Mouse (Mus musculus) lung, postnatal 0 days (tissue): ENCODE data around the gene Med14. TPM values are rescaled to one million over a fixed set of nuclear protein-coding genes. Genes with fewer than 3 reads are reported as not detected.
A peak's percentile ranks its signal among the peaks of the same experiment; 100 is the strongest.

Experiments
- ATAC-seq: fragments of 200-750 bp; cut with Nextera tagmentation; 2 replicates; pipeline ENCODE4 v1.8.0; 2017; ENCODE audit warnings: moderate library complexity
- DNase-seq: peaks from one replicate; pipeline ENCODE4 v3.0.0-alpha.2; 2016; ENCODE audit warnings: low spot score
- H3K27ac ChIP-seq: fragments of 300-500 bp; sonication (generic); 2 replicates; pipeline ENCODE4 v1.5.1; 2014; ENCODE audit warnings: antibody characterized with exemption, mild to moderate bottlenecking, low read length, mixed read lengths
- H3K27me3 ChIP-seq: fragments of 300-500 bp; sonication (generic); replicated peaks from 2 replicates; pipeline ENCODE4 v1.6.1; 2014; ENCODE audit warnings: low read length, mixed read lengths; ENCODE audit not compliant: insufficient read depth
- H3K36me3 ChIP-seq: fragments of 300-500 bp; sonication (generic); 2 replicates; pipeline ENCODE4 v1.6.1; 2014; ENCODE audit warnings: low read length, mixed read lengths; ENCODE audit not compliant: insufficient read depth
- H3K4me1 ChIP-seq: fragments of 300-500 bp; sonication (generic); 2 replicates; pipeline ENCODE4 v1.6.1; 2014; ENCODE audit warnings: antibody characterized with exemption, low read depth, low read length, mixed read lengths; ENCODE audit not compliant: insufficient read depth
- H3K4me2 ChIP-seq: fragments of 300-500 bp; sonication (generic); replicated peaks from 2 replicates; pipeline ENCODE4 v1.6.1; 2014; ENCODE audit warnings: low read depth, mild to moderate bottlenecking, low read length, moderate library complexity, mixed read lengths
- H3K4me3 ChIP-seq: fragments of 300-500 bp; sonication (generic); 2 replicates; pipeline ENCODE4 v1.5.1; 2014; ENCODE audit warnings: low read depth, low read length
- H3K9ac ChIP-seq: fragments of 300-500 bp; sonication (generic); replicated peaks from 2 replicates; pipeline ENCODE4 v1.6.1; 2014; ENCODE audit warnings: low read depth, mild to moderate bottlenecking
- H3K9me3 ChIP-seq: fragments of 300-500 bp; sonication (generic); 2 replicates; pipeline ENCODE4 v1.6.1; 2016; ENCODE audit warnings: low read length, mixed read lengths
- CTCF ChIP-seq: IDR thresholded peaks from 2 replicates; pipeline ENCODE4 v1.5.1; 2016; ENCODE audit warnings: antibody characterized with exemption, mild to moderate bottlenecking
- EP300 ChIP-seq: IDR thresholded peaks from 2 replicates; pipeline ENCODE4 v1.6.1; 2016; ENCODE audit warnings: antibody characterized with exemption, mild to moderate bottlenecking, control low read depth
- WGBS: fragments of 180-500 bp; shearing (Covaris S2); extraction: QIAGEN DNeasy Blood & Tissue Kit; methylation state at CpG from one replicate; pipeline ENCODE4 v1.1.7; 2014; 5-methylcytosine and 5-hydroxymethylcytosine counted together
- polyA plus RNA-seq: library from polyadenylated mRNA; unstranded; fragments of >200 nt; fragmentation: Nextera tagmentation; extraction: Ambion mirVana; gene quantifications from 2 replicates; pipeline ENCODE4 v1.2.1, GENCODE M21; 2015

Med14 gene
- 5.3 TPM in 2 replicates for polyA plus RNA-seq

DNA sequence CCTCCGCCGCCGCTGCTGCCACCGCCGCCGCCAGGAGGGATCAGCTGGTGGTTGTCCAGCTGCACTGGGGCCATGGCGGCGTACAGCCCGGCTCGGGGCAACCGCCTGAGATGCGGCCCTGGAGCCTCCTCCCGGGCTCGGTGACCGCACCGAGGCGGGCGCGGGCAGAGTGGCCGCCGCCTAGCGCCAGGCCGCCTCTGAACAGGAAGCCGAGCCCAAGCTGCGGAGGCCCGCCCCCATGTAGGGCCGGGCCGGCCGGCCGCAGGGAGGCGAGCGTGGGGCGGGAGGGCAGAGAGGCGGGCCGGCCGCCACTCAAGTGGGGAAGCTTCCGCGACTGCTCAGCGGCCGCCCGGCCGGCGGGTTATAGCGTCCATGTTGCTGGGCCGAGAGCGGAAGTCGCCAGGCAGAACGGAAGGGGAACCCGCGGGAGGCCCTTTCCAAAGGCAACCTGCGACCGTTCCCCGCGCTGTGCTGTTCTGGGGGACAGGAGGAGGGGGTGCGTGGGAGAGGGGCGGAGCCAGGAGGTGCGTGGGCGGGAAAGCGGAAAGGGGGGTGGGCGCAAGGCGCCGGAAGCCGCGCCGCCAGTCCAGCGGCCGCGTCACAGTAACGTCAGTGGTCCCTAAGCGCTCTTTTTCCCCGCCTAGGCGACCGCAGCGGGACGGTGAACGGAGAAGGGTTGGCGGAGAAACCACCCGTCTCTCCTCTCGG is at the start of gene Med14:
Gene Med14, minus strand, starts transcription at position 448 of the 708 bp plus-strand sequence.
- no peaks in the 10 kb centered on the region for H3K27me3 ChIP-seq
- peak within 1 kb of the TSS; percentile 52 for H3K9ac ChIP-seq
- peak within 1 kb of the TSS; percentile 56 for H3K4me3 ChIP-seq
- no peaks in the 10 kb centered on the region for H3K4me1 ChIP-seq
- WGBS = 5% methylated on average over 37 of the region's 79 CpGs
- DNase-seq = peak; percentile 92
- peak within 1 kb of the TSS; percentile 52 for H3K4me2 ChIP-seq
- no peaks in the 10 kb centered on the region for H3K9me3 ChIP-seq
- peak; percentile 97 for ATAC-seq
- peak within 1 kb of the TSS; percentile 95 for H3K27ac ChIP-seq
- TF ChIP-seq CTCF = peak; percentile 58
- TF ChIP-seq EP300 = no peak
- H3K36me3 ChIP-seq = no peaks in the 10 kb centered on the region

DNA sequence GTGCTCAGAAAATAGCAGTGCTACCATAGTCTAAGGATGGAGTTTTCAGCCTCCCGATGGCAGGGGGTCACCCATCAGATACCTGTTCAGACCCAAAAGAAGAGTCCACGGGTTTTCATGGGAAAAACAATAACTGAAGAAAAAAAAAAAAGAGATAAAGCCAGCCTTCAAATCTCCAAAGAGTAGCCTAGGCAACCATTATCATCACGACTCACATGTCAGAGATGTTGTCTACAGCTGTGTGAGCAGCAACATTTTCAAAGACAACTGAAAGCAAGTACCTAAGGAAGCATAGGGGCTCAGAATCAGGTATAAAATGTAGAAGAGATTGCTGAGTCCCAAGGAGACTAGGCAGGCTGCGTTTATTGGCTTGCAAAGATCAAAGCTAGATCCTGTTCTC is 38.7 kb upstream of the Med14 start:
- Histone ChIP-seq H3K36me3 (no peaks in the 10 kb centered on the region), H3K4me3 (no peak overlapping the region), H3K27me3 (no peaks in the 10 kb centered on the region), H3K9ac (no peak overlapping the region), H3K27ac (no peak overlapping the region), H3K9me3 (no peaks in the 10 kb centered on the region), H3K4me1 (no peaks in the 10 kb centered on the region), H3K4me2 (no peak overlapping the region)
- no peak for DNase-seq
- TF ChIP-seq CTCF = no peak
- no peak for TF ChIP-seq EP300
- WGBS = 68% methylated on average over 4 of the region's 4 CpGs
- ATAC-seq = no peak

DNA sequence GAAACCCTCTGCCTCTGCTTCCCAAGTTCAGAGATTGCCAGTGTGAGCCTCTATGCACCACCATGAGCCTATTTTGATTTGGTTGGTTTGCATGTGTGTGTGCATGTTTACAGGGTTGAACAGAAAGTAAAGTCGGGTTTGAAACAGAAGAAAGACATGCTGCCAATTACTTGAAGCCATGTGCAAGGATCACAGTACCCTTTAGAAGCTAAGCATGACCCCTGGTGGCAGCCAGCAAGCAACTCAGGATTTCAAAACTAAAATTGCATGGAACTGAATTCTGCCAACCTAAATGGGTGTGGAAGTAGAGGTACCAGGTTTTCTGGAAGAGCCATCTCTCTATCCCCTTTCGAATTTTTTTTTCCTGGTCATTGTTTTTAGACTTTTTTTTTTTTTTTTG is 33.0 kb upstream of the Med14 start:
- TF ChIP-seq EP300 (no peak), CTCF (peak; percentile 72)
- H3K4me2 ChIP-seq = no peak overlapping the region
- ATAC-seq (no peak), DNase-seq (peak; percentile 74)
- H3K4me1 ChIP-seq = no peaks in the 10 kb centered on the region
- WGBS = 32% methylated on average over 2 of the region's 2 CpGs
- no peak overlapping the region for H3K27ac ChIP-seq
- H3K4me3 ChIP-seq = no peak overlapping the region
- no peak overlapping the region for H3K9ac ChIP-seq
- no peaks in the 10 kb centered on the region for H3K36me3 ChIP-seq
- H3K27me3 ChIP-seq = no peaks in the 10 kb centered on the region
- H3K9me3 ChIP-seq = no peaks in the 10 kb centered on the region

DNA sequence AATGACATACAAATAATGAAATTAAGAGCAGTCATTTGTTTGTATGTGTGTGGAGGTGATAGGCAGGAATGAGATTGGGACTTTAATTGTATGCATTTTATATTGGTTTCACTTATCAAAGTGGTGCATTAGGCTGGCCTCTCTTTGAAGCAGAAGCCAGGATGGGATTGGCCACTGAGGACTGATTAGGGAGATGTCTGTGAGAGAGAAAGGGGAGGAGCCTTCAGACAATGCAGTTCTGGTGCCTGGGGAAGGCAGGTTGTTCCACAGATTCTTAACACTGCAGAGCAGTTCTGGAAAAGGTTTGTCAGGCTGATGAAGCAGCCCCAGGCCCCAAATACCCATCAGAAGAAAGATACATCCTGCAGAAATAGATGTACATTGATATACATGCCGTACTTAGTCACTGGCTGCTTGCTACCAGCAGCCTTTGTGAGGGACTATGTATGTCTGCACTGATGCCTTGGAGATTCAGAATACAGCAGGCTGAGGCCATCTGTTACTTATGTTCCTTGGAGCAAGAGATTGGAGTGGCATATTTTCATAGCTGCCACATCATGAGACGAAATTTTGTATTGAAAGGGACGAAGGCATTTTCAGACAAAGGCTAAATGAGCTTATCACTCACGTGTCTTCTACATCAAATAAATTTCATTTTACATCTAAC is 29.9 kb upstream of the Med14 start:
- no peak for ATAC-seq
- Histone ChIP-seq H3K36me3 (no peaks in the 10 kb centered on the region), H3K27ac (no peak overlapping the region), H3K9me3 (no peaks in the 10 kb centered on the region), H3K4me1 (no peaks in the 10 kb centered on the region), H3K4me2 (no peak overlapping the region), H3K4me3 (no peak overlapping the region), H3K27me3 (no peaks in the 10 kb centered on the region), H3K9ac (no peak overlapping the region)
- TF ChIP-seq CTCF = no peak
- TF ChIP-seq EP300 = no peak
- 77% methylated on average over 4 of the region's 4 CpGs for WGBS
- DNase-seq = no peak

DNA sequence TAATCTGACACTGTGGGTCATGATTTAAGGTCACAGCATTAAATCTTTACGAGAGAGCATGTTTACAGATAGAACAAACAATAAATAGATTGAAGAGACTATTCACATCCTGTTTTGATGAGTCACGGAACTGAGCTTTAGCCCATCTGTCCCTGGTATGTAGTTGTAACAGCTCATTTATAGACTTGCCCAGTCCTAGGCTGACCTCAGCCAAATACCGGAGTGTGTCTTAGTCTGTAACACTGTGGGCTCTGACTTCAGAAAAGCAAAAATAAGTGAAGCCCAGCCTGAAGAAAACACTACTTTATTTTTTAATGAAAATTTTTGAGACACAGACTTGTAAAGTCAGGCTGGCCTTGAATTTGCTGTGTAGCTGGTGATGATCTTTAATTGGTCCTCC is 11.4 kb upstream of the Med14 start:
- no peak overlapping the region for H3K27ac ChIP-seq
- no peaks in the 10 kb centered on the region for H3K27me3 ChIP-seq
- ATAC-seq (peak; percentile 86), DNase-seq (peak; percentile 67)
- TF ChIP-seq EP300 (0 out of 2 replicates have a peak, but pooled peaks have one; percentile 17), CTCF (no peak)
- no peak overlapping the region for H3K4me2 ChIP-seq
- H3K9me3 ChIP-seq = no peaks in the 10 kb centered on the region
- WGBS = 49% methylated on average over 3 of the region's 3 CpGs
- no peak overlapping the region for H3K4me3 ChIP-seq
- no peak overlapping the region for H3K9ac ChIP-seq
- H3K36me3 ChIP-seq = no peaks in the 10 kb centered on the region
- H3K4me1 ChIP-seq = no peaks in the 10 kb centered on the region

DNA sequence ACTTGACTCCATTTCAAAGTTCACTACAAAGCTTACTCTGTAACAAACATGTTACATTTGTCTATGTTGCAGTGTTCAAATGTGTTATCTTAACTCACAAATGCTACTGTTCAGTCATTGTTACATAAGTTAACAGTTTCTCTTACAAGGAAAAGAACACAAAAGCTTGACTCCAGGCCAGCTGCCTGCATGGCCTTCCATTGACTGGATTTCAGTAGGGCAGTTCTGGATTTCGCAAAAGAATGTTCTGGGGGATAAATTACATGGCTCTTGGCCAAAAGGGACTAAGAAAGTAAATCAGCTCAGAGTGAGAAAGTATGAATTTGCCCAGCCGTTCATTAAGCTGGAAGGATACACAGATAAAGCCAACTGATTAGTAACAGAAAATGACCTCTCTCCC is 9.7 kb upstream of the Med14 start:
- ATAC-seq = peak; percentile 17; the same call in 1 of the 2 replicates
- peak; percentile 67 for DNase-seq
- no peaks in the 10 kb centered on the region for H3K9me3 ChIP-seq
- H3K4me3 ChIP-seq = no peak overlapping the region
- no peaks in the 10 kb centered on the region for H3K27me3 ChIP-seq
- no peak overlapping the region for H3K9ac ChIP-seq
- no peaks in the 10 kb centered on the region for H3K4me1 ChIP-seq
- H3K27ac ChIP-seq = no peak overlapping the region
- WGBS = 19% methylated on average over 2 of the region's 2 CpGs
- TF ChIP-seq CTCF = no peak
- no peak for TF ChIP-seq EP300
- no peak overlapping the region for H3K4me2 ChIP-seq
- H3K36me3 ChIP-seq = no peaks in the 10 kb centered on the region
